Mouse (Mus musculus) liver, embryonic 14.5 days (tissue): ENCODE results near the gene Hist1h4m. TPM values are rescaled to one million over a fixed set of nuclear protein-coding genes. Genes with fewer than 3 reads are reported as not detected.
"Not testable (repeated sequence)": the region's sequence is repeated elsewhere in the genome, so short reads cannot be mapped to it uniquely, and the experiment has no call there.

ENCODE experiments used
- ATAC-seq: fragments of 200-750 bp; cut with Nextera tagmentation; 2 replicates; pipeline ENCODE4 v1.8.0; 2017; ENCODE audit warnings: moderate number of reproducible peaks, mild to moderate bottlenecking, moderate library complexity; ENCODE audit not compliant: insufficient read depth
- DNase-seq, 3 experiments: peaks; one replicate each; pipeline ENCODE4 v3.0.0-alpha.2; 2012 to 2013; ENCODE audit warnings: low read depth in 3 of 3, low spot score in 3 of 3
- H3K27ac ChIP-seq: fragments of 300-500 bp; sonication (generic); 2 replicates; pipeline ENCODE4 v1.5.1; 2014; ENCODE audit warnings: moderate library complexity, mild to moderate bottlenecking, control low read depth, inconsistent platforms
- H3K27me3 ChIP-seq: fragments of 300-500 bp; sonication (generic); 2 replicates; pipeline ENCODE4 v1.6.1; 2014; ENCODE audit warnings: mild to moderate bottlenecking, low read length, moderate library complexity; ENCODE audit not compliant: control insufficient read depth, insufficient read depth
- H3K36me3 ChIP-seq: fragments of 300-500 bp; sonication (generic); replicated peaks from 2 replicates; pipeline ENCODE4 v1.6.1; 2014; ENCODE audit warnings: low read depth; ENCODE audit not compliant: control insufficient read depth, insufficient read depth
- H3K4me1 ChIP-seq, 2 experiments: fragments of 200-500 bp in 1 of 2; fragments of 300-500 bp in 1 of 2; sonication (generic) in 1 of 2; replicated peaks; 2 replicates each; pipeline ENCODE4 v1.6.1; 2012 to 2014; ENCODE audit warnings: antibody characterized with exemption in 1 of 2, inconsistent platforms in 1 of 2, low read length in 1 of 2; ENCODE audit not compliant: control insufficient read depth in 2 of 2, insufficient read depth in 2 of 2
- H3K4me2 ChIP-seq: fragments of 300-500 bp; sonication (generic); 2 replicates; pipeline ENCODE4 v1.6.1; 2014; ENCODE audit warnings: low read depth, mild to moderate bottlenecking, control low read depth, moderate library complexity
- H3K4me3 ChIP-seq, 2 experiments: fragments of 200-500 bp in 1 of 2; fragments of 300-500 bp in 1 of 2; sonication (generic) in 1 of 2; 2 replicates each; pipeline ENCODE4 v1.5.1; 2012 to 2014; ENCODE audit warnings: low read depth in 2 of 2, low read length in 2 of 2, mild to moderate bottlenecking in 2 of 2, control low read depth in 1 of 2, inconsistent platforms in 1 of 2, moderate library complexity in 1 of 2; ENCODE audit not compliant: insufficient read depth in 1 of 2
- H3K9ac ChIP-seq: fragments of 300-500 bp; sonication (generic); replicated peaks from 2 replicates; pipeline ENCODE4 v1.6.1; 2014; ENCODE audit warnings: mild to moderate bottlenecking, control low read depth, moderate library complexity
- H3K9me3 ChIP-seq: fragments of 300-500 bp; sonication (generic); 2 replicates; pipeline ENCODE4 v1.6.1; 2016; ENCODE audit warnings: low read length, mixed read lengths; ENCODE audit not compliant: control insufficient read depth
- CTCF ChIP-seq: IDR thresholded peaks from 2 replicates; pipeline ENCODE4 v1.5.1; 2016; ENCODE audit warnings: antibody characterized with exemption, low read depth, control low read depth
- EP300 ChIP-seq: IDR thresholded peaks from 2 replicates; pipeline ENCODE4 v1.6.1; 2016; ENCODE audit warnings: antibody characterized with exemption, low read depth
- WGBS: fragments of 180-500 bp; shearing (Covaris S2); extraction: QIAGEN DNeasy Blood & Tissue Kit; methylation state at CpG from one replicate; pipeline ENCODE4 v1.1.7; 2014; ENCODE audit not compliant: insufficient replicate concordance; 5-methylcytosine and 5-hydroxymethylcytosine counted together
- polyA plus RNA-seq, 2 experiments: library from polyadenylated mRNA; depleted of rRNA in 1 of 2; stranded (reverse) in 1 of 2; unstranded in 1 of 2; fragments of >200 nt; fragmentation: Nextera tagmentation in 1 of 2; extraction: Ambion mirVana in 1 of 2; gene quantifications; 2 replicates each; pipeline versions ENCODE4 v1.2.1 to v1.2.3; 2012 to 2014

Gene Hist1h4m
- polyA plus RNA-seq, 2 experiments = not detected

DNA sequence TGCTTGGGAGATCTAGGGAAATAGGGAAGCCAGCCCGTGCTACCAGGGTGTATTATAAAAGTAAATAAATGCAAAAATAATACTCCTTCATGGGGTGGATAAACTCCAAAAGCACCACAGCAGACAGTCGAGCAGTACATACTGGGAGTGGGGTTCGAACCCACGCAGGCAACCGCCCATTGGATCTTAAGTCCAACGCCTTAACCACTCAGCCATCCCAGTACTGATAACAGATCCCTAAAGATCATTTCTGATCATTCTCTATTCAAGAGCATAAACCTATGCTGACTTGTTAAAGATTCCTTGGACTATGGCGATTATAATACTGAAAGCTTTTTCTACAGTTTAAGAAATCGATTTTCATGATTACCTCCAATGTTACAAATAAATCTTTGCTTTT, 36.3 kb downstream of the Hist1h4m start:
- Histone ChIP-seq H3K4me3 (no peak overlapping the region), H3K9ac (no peak overlapping the region), H3K27ac (no peak overlapping the region), H3K9me3 (no peaks in the 10 kb centered on the region), H3K4me2 (no peak overlapping the region), H3K4me1 (peaks cover 0 to 5% of the 10 kb centered on the region in 2 experiments; a peak in 2 of 4 replicates), H3K27me3 (no peaks in the 10 kb centered on the region), H3K36me3 (no peaks in the 10 kb centered on the region)
- WGBS = 21% methylated on average over 8 of the region's 8 CpGs
- ATAC-seq (peak; percentile 64; the same call in 1 of the 2 replicates), DNase-seq (peak in 1 of 3 experiments; percentile 32)
- TF ChIP-seq EP300 = no peak
- no peak for TF ChIP-seq CTCF

DNA sequence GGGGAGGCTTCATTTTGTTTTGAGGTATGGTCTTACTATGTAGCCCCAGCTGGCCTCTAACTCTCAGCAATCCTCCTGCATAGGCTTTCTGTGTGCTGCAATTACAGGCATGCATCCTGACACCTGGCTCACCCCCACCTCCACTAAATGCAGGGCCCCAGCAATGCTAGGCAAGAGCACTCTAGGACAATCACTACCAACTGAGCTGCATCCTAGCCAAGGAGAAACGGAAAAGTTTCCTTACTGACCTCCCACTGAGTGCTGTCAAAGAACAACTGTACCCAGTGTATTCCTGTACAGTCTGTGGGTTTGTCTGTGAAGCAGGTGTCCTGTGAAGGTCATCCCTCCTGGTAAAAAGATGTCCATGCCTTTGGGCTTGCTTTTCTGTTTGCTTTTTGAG, 39.1 kb downstream of the Hist1h4m start:
- H3K27ac ChIP-seq, H3K36me3 ChIP-seq, H3K9ac ChIP-seq, ATAC-seq, H3K4me3 ChIP-seq, DNase-seq, H3K4me2 ChIP-seq, H3K27me3 ChIP-seq, H3K4me1 ChIP-seq, H3K9me3 ChIP-seq: not testable (repeated sequence)
- WGBS = 55% methylated on average over 1 of the region's 1 CpGs

DNA sequence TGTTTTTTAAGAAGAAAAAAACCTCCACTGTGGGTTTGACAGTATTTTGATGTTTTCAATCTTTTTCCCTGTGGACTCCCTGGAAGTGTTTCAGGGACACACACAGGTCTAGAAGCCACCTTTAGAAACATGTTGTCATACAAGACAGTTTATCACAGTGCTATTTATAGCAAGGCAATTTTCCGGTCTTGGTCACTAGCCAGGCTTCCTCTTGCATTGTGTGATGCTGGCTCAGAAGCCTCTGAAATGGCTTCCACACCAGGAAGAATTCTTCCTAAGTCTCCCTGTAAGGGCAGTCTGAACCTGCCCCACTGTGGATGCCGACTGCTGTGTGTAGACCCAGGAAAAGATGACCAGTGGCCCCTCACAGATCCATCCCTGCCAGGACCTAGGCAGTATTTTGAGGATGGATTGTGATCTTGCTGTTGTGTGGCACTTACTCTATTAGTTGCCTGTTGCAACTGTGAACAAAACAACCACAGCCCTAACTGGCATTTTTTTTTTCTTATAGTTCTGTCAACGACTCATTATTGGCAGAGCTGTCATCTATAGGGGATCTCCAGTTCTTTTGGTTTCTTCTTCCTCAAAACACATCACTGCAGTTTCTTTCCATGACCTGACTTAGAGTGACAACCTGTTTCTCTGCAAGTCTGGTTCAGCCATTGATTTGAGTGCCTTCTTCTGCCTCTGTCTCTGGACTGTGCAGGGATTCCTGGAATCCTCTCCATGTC, 40.8 kb downstream of the Hist1h4m start:
- DNase-seq (no peak), ATAC-seq (no peak)
- H3K27me3 ChIP-seq = no peaks in the 10 kb centered on the region
- 15% methylated on average over 3 of the region's 3 CpGs for WGBS
- no peak overlapping the region for H3K9ac ChIP-seq
- no peak overlapping the region for H3K4me3 ChIP-seq
- no peaks in the 10 kb centered on the region for H3K36me3 ChIP-seq
- peaks cover 0 to 5% of the 10 kb centered on the region in 2 experiments; a peak in 2 of 4 replicates for H3K4me1 ChIP-seq
- H3K4me2 ChIP-seq = no peak overlapping the region
- TF ChIP-seq CTCF = no peak
- no peak for TF ChIP-seq EP300
- H3K27ac ChIP-seq = no peak overlapping the region
- H3K9me3 ChIP-seq = no peaks in the 10 kb centered on the region

DNA sequence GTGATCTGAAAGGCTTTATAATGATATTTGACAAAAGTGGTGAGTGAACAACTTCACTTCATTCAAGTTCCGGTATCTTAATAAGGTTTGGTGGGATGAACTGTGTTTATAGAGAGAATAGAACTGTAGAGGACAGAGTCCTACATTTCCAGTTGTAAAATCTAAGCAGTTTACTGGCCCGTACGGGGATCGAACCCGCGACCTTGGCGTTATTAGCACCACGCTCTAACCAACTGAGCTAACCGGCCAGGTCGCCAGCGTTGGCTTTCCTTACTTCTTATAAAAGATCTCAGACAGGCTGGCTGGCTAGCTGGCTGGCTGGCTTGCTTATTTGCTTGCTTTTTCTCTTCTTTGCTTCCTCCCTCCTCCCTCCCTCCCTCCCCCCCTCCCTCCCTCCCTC, 43.6 kb downstream of the Hist1h4m start:
- TF ChIP-seq CTCF = no peak
- no peak for TF ChIP-seq EP300
- Histone ChIP-seq H3K9me3 (no peaks in the 10 kb centered on the region), H3K9ac (peak overlapping the region; percentile 68; the same call in 1 of the 2 replicates), H3K36me3 (no peaks in the 10 kb centered on the region), H3K27ac (no peak overlapping the region), H3K4me3 (peak overlapping the region; percentile 68 to 95; a peak in 3 of 4 replicates), H3K4me1 (peaks cover 0 to 5% of the 10 kb centered on the region in 2 experiments; a peak in 2 of 4 replicates), H3K4me2 (peak overlapping the region; percentile 77), H3K27me3 (no peaks in the 10 kb centered on the region)
- DNase-seq = peak; percentile 46 to 68 (median 59)
- ATAC-seq = peak; percentile 93
- WGBS = 0% methylated on average over 11 of the region's 11 CpGs

DNA sequence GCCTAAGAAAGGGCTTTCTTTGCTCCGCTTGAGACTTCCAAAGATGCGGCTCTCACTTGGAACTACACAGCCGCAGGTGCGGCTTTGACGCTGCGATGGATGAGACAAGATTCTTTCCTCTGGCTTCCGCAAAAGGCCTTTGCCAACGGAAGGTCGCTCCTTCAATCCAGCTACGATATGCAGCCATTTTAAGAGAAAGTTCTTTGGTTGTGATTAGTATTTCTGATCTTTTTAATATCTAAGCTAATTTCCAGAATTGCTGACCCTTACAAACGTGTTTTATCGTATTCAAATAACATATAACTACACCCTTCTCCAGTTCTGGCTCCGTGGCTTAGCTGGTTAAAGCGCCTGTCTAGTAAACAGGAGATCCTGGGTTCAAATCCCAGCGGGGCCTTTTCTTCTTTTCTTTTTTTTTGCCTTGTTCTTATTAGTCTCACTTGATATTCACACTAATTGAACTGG, 44.2 kb downstream of the Hist1h4m start:
- Histone ChIP-seq H3K27ac (no peak overlapping the region), H3K36me3 (no peaks in the 10 kb centered on the region), H3K9ac (peak overlapping the region; percentile 68), H3K4me1 (peaks cover 0 to 5% of the 10 kb centered on the region in 2 experiments; a peak in 2 of 4 replicates), H3K4me2 (peak overlapping the region; percentile 77), H3K27me3 (no peaks in the 10 kb centered on the region), H3K4me3 (peak overlapping the region; percentile 68 to 95), H3K9me3 (no peaks in the 10 kb centered on the region)
- ATAC-seq (peak; percentile 68; the same call in 1 of the 2 replicates), DNase-seq (peak; percentile 48 to 66 (median 52))
- under 1% methylated on average over 15 of the region's 15 CpGs for WGBS
- TF ChIP-seq EP300 (no peak), CTCF (no peak)
